In the genomic region with DNA sequence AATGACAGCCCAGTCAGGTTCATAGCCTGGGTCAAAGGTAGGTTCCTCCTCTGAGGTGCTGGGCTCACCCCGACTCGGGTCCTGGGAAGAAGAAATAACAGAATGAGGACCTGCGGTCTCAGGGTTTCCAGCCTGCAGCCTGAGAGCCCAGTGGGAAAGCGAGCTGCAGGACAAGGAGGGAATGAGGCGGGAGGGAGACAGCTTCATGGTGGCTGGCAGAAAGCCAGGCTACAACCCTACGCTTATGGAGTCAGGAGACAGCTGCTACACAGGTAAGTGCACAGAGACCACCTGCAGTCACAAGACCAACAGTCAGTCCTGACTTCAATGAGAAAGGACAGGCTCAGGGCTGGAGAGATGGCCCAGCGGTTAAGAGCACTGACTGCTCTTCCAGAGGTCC, we compare ENCODE assay signal across 25 mouse cellular contexts. TPM values are rescaled to one million over a fixed set of nuclear protein-coding genes. Genes with fewer than 3 reads are reported as not detected.
A peak's percentile ranks its signal among the peaks of the same experiment; 100 is the strongest.
DNase-seq lines count a peak whose midpoint lies in the region; ATAC-seq lines count a peak whose summit lies in the region.
"Had no signal": no experiment of that assay in that cellular context is flagged by ENCODE, and none has a peak within 500 bp of the region (broad histone marks: within the 10 kb centered on the region; RNA-seq: fewer than 3 reads in every experiment).

No protein-coding gene starts in this region.

- no peak for ATAC-seq in cerebellum, adult (ENCODE audit: insufficient number of reproducible peaks, low FRiP score, low TSS enrichment)
- no peak for ATAC-seq in hindbrain, embryonic 16.5 days
- no peak for ATAC-seq in liver, embryonic 12.5 days
- ATAC-seq in liver, embryonic 11.5 days (replicated peaks; ENCODE audit: low FRiP score): no peak
- ATAC-seq: CD4-positive, CD25-positive, alpha-beta regulatory T cell, adult 4 months; forebrain, embryonic 16.5 days; inflammation-experienced regulatory T-cells, adult 6 months; midbrain, embryonic 15.5 days had no signal

- H3K9ac ChIP-seq in hindbrain, embryonic 16.5 days (ENCODE audit: low read depth, low read length): no peak overlapping the region
- H3K9ac ChIP-seq in liver, embryonic 12.5 days: peak overlapping the region; percentile 12; the same call in 1 of the 2 replicates
- H3K9ac ChIP-seq in liver, embryonic 11.5 days (ENCODE audit: low read depth, low read length): no peak overlapping the region
- H3K9ac ChIP-seq: heart, embryonic 15.5 days; limb, embryonic 12.5 days; midbrain, embryonic 15.5 days had no signal

- H3K4me2 ChIP-seq in hindbrain, embryonic 16.5 days (ENCODE audit: low read length): no peak overlapping the region
- H3K4me2 ChIP-seq in liver, embryonic 12.5 days: no peak overlapping the region
- H3K4me2 ChIP-seq in liver, embryonic 11.5 days: no peak overlapping the region

- peaks cover 34% of the 10 kb centered on the region for H3K4me1 ChIP-seq in hindbrain, embryonic 10.5 days (replicated peaks)
- H3K4me1 ChIP-seq in hindbrain, embryonic 16.5 days (ENCODE audit: control insufficient read depth, insufficient read depth, low read depth, low read length): peaks cover 20% of the 10 kb centered on the region
- peaks cover 44% of the 10 kb centered on the region for H3K4me1 ChIP-seq in liver, embryonic 12.5 days
- H3K4me1 ChIP-seq in liver, embryonic 11.5 days (replicated peaks; ENCODE audit: control insufficient read depth, insufficient read depth, low read length): peaks cover 17% of the 10 kb centered on the region
- H3K4me1 ChIP-seq in embryonic facial prominence, embryonic 10.5 days: peaks cover 27% of the 10 kb centered on the region

- 92% methylated on average over 7 of the region's 7 CpGs for WGBS in hindbrain, embryonic 10.5 days
- whole genome bisulfite sequencing in hindbrain, embryonic 16.5 days: 90% methylated on average over 7 of the region's 7 CpGs
- WGBS in liver, embryonic 12.5 days (ENCODE audit: insufficient replicate concordance): 84% methylated on average over 7 of the region's 7 CpGs
- WGBS in liver, embryonic 11.5 days: 89% methylated on average over 7 of the region's 7 CpGs
- WGBS in embryonic facial prominence, embryonic 10.5 days: 92% methylated on average over 7 of the region's 7 CpGs

- peaks cover 60% of the 10 kb centered on the region for H3K36me3 ChIP-seq in hindbrain, embryonic 10.5 days
- peaks cover 44% of the 10 kb centered on the region for H3K36me3 ChIP-seq in hindbrain, embryonic 16.5 days (ENCODE audit: control insufficient read depth, insufficient read depth, low read length)
- peaks cover 60% of the 10 kb centered on the region for H3K36me3 ChIP-seq in liver, embryonic 12.5 days
- peaks cover 33% of the 10 kb centered on the region for H3K36me3 ChIP-seq in liver, embryonic 11.5 days (ENCODE audit: control insufficient read depth, insufficient read depth, low read length)
- H3K36me3 ChIP-seq in embryonic facial prominence, embryonic 10.5 days (replicated peaks): peaks cover 60% of the 10 kb centered on the region

- 0 out of 2 replicates have a peak overlapping the region, but pooled peaks have one; percentile 4 for H3K4me3 ChIP-seq in hindbrain, embryonic 10.5 days
- no peak overlapping the region for H3K4me3 ChIP-seq in hindbrain, embryonic 16.5 days (ENCODE audit: low read length)
- H3K4me3 ChIP-seq in liver, embryonic 12.5 days: no peak overlapping the region
- H3K4me3 ChIP-seq in liver, embryonic 11.5 days (ENCODE audit: low read depth, low read length): no peak overlapping the region; the same call in 1 of the 2 replicates
- 0 out of 2 replicates have a peak overlapping the region, but pooled peaks have one; percentile 8 for H3K4me3 ChIP-seq in embryonic facial prominence, embryonic 10.5 days
- H3K4me3 ChIP-seq: layer of hippocampus, adult 2 months had no signal

- H3K27ac ChIP-seq in hindbrain, embryonic 10.5 days: no peak overlapping the region
- no peak overlapping the region for H3K27ac ChIP-seq in hindbrain, embryonic 16.5 days (ENCODE audit: low read depth, low read length)
- no peak overlapping the region for H3K27ac ChIP-seq in liver, embryonic 12.5 days
- H3K27ac ChIP-seq in liver, embryonic 11.5 days (ENCODE audit: low read depth, low read length): no peak overlapping the region
- H3K27ac ChIP-seq in embryonic facial prominence, embryonic 10.5 days (replicated peaks): no peak overlapping the region
- H3K27ac ChIP-seq: embryonic facial prominence, embryonic 12.5 days; heart, embryonic 15.5 days; layer of hippocampus, adult 2 months; limb, embryonic 12.5 days; midbrain, embryonic 15.5 days had no signal

- H3K9me3 ChIP-seq in hindbrain, embryonic 10.5 days: no peaks in the 10 kb centered on the region
- H3K9me3 ChIP-seq in hindbrain, embryonic 16.5 days (ENCODE audit: control insufficient read depth, low read length): no peaks in the 10 kb centered on the region
- no peaks in the 10 kb centered on the region for H3K9me3 ChIP-seq in liver, embryonic 12.5 days (replicated peaks)
- no peaks in the 10 kb centered on the region for H3K9me3 ChIP-seq in liver, embryonic 11.5 days (ENCODE audit: control insufficient read depth, low read length)
- H3K9me3 ChIP-seq in embryonic facial prominence, embryonic 10.5 days: no peaks in the 10 kb centered on the region
- H3K9me3 ChIP-seq: embryonic facial prominence, embryonic 12.5 days; heart, embryonic 15.5 days; limb, embryonic 12.5 days; liver, embryonic 13.5 days; midbrain, embryonic 15.5 days had no signal

- peaks cover 8% of the 10 kb centered on the region; the same call in 1 of the 2 replicates for H3K27me3 ChIP-seq in hindbrain, embryonic 10.5 days (ENCODE audit: insufficient read depth, poor library complexity, severe bottlenecking)
- peaks cover 3% of the 10 kb centered on the region for H3K27me3 ChIP-seq in hindbrain, embryonic 16.5 days (replicated peaks; ENCODE audit: control insufficient read depth, insufficient read depth, low read length)
- H3K27me3 ChIP-seq in liver, embryonic 12.5 days (replicated peaks): 0 out of 2 replicates have a peak, but pooled peaks cover 3% of the 10 kb centered on the region
- H3K27me3 ChIP-seq in liver, embryonic 11.5 days (replicated peaks; ENCODE audit: control insufficient read depth, insufficient read depth, low read length): no peaks in the 10 kb centered on the region
- peaks cover under 1% of the 10 kb centered on the region for H3K27me3 ChIP-seq in embryonic facial prominence, embryonic 10.5 days (replicated peaks; ENCODE audit: low read depth, poor library complexity, severe bottlenecking)
- H3K27me3 ChIP-seq: embryonic facial prominence, embryonic 12.5 days; heart, embryonic 15.5 days; liver, embryonic 13.5 days had no signal

- peak; percentile 27 to 40 for DNase-seq in cerebellum, adult 18-20 months
- DNase-seq in hindbrain, embryonic 10.5 days (ENCODE audit: low spot score): no peak
- no peak for DNase-seq in liver, embryonic 11.5 days (ENCODE audit: low spot score)
- no peak for DNase-seq in embryonic facial prominence, embryonic 10.5 days (ENCODE audit: low spot score)
- no peak for DNase-seq in retina, embryonic 14.5 days (ENCODE audit: low spot score)
- DNase-seq: adrenal gland, postnatal 14 days; gastrocnemius, postnatal 25 days; heart, postnatal 36 days; kidney, adult 18-20 months; kidney, postnatal 14 days; liver, embryonic 13.5 days; lung, adult 2 months; lung, postnatal 14 days; thymus, adult 18-20 months had no signal

RNA-seq across cellular contexts. Expression of gene Akt1s1, which starts 2.0 kb away (rescaled TPM):
- 81.7 and 93.3 TPM in 2 replicates for polyA plus RNA-seq in hindbrain, embryonic 10.5 days (2016; fragmentation: Nextera tagmentation; extraction: Ambion mirVana)
- polyA plus RNA-seq in hindbrain, embryonic 16.5 days (2015; fragmentation: Nextera tagmentation; extraction: Ambion mirVana): 90.7 and 92.8 TPM in 2 replicates
- 42.7 and 45.3 TPM in 2 replicates for polyA plus RNA-seq in liver, embryonic 12.5 days (2016; fragmentation: Nextera tagmentation; extraction: Ambion mirVana)
- 46.5 and 53.9 TPM in 2 replicates for polyA plus RNA-seq in liver, embryonic 11.5 days (2014; fragmentation: Nextera tagmentation; extraction: Ambion mirVana)
- polyA plus RNA-seq in embryonic facial prominence, embryonic 10.5 days (2016; fragmentation: Nextera tagmentation; extraction: Ambion mirVana): 92.2 and 95.4 TPM in 2 replicates

RNA-seq across cellular contexts. Expression of gene Tbc1d17, which starts 2.1 kb away (rescaled TPM):
- 77.1 and 91.1 TPM in 2 replicates for polyA plus RNA-seq in hindbrain, embryonic 10.5 days (2016; fragmentation: Nextera tagmentation; extraction: Ambion mirVana)
- polyA plus RNA-seq in hindbrain, embryonic 16.5 days (2015; fragmentation: Nextera tagmentation; extraction: Ambion mirVana): 112 and 120 TPM in 2 replicates
- polyA plus RNA-seq in liver, embryonic 12.5 days (2016; fragmentation: Nextera tagmentation; extraction: Ambion mirVana): 34.4 and 39.6 TPM in 2 replicates
- 50.5 and 53.3 TPM in 2 replicates for polyA plus RNA-seq in liver, embryonic 11.5 days (2014; fragmentation: Nextera tagmentation; extraction: Ambion mirVana)
- polyA plus RNA-seq in embryonic facial prominence, embryonic 10.5 days (2016; fragmentation: Nextera tagmentation; extraction: Ambion mirVana): 77.2 and 82.7 TPM in 2 replicates

RNA-seq across cellular contexts. Expression of gene Pnkp, which starts 10.1 kb away (rescaled TPM):
- 36.3 and 40.2 TPM in 2 replicates for polyA plus RNA-seq in hindbrain, embryonic 10.5 days (2016; fragmentation: Nextera tagmentation; extraction: Ambion mirVana)
- polyA plus RNA-seq in hindbrain, embryonic 16.5 days (2015; fragmentation: Nextera tagmentation; extraction: Ambion mirVana): 30.1 and 34.0 TPM in 2 replicates
- polyA plus RNA-seq in liver, embryonic 12.5 days (2016; fragmentation: Nextera tagmentation; extraction: Ambion mirVana): 26.1 and 26.7 TPM in 2 replicates
- 30.9 and 32.5 TPM in 2 replicates for polyA plus RNA-seq in liver, embryonic 11.5 days (2014; fragmentation: Nextera tagmentation; extraction: Ambion mirVana)
- polyA plus RNA-seq in embryonic facial prominence, embryonic 10.5 days (2016; fragmentation: Nextera tagmentation; extraction: Ambion mirVana): 34.4 and 36.3 TPM in 2 replicates

RNA-seq across cellular contexts. Expression of gene Ptov1, which starts 22.8 kb away (rescaled TPM):
- 478 and 579 TPM in 2 replicates for polyA plus RNA-seq in hindbrain, embryonic 10.5 days (2016; fragmentation: Nextera tagmentation; extraction: Ambion mirVana)
- polyA plus RNA-seq in hindbrain, embryonic 16.5 days (2015; fragmentation: Nextera tagmentation; extraction: Ambion mirVana): 389 and 459 TPM in 2 replicates
- polyA plus RNA-seq in liver, embryonic 12.5 days (2016; fragmentation: Nextera tagmentation; extraction: Ambion mirVana): 114 and 121 TPM in 2 replicates
- polyA plus RNA-seq in liver, embryonic 11.5 days (2014; fragmentation: Nextera tagmentation; extraction: Ambion mirVana): 162 and 164 TPM in 2 replicates
- 514 and 525 TPM in 2 replicates for polyA plus RNA-seq in embryonic facial prominence, embryonic 10.5 days (2016; fragmentation: Nextera tagmentation; extraction: Ambion mirVana)

RNA-seq across cellular contexts. Expression of gene Atf5, which starts 30.3 kb away (rescaled TPM):
- polyA plus RNA-seq in hindbrain, embryonic 10.5 days (2016; fragmentation: Nextera tagmentation; extraction: Ambion mirVana): 4.6 TPM in 2 replicates
- 2.7 and 2.9 TPM in 2 replicates for polyA plus RNA-seq in hindbrain, embryonic 16.5 days (2015; fragmentation: Nextera tagmentation; extraction: Ambion mirVana)
- 5.4 and 5.7 TPM in 2 replicates for polyA plus RNA-seq in liver, embryonic 12.5 days (2016; fragmentation: Nextera tagmentation; extraction: Ambion mirVana)
- polyA plus RNA-seq in liver, embryonic 11.5 days (2014; fragmentation: Nextera tagmentation; extraction: Ambion mirVana): 3.9 and 4.2 TPM in 2 replicates
- polyA plus RNA-seq in embryonic facial prominence, embryonic 10.5 days (2016; fragmentation: Nextera tagmentation; extraction: Ambion mirVana): 3.2 and 3.6 TPM in 2 replicates

Comparison
In these comparisons a context has a peak if more than half of its experiments do, and no peak if none do; other contexts are left out.
1. H3K4me3 ChIP-seq: peak in hindbrain, embryonic 10.5 days (single experiment) and embryonic facial prominence, embryonic 10.5 days (single experiment); none in hindbrain, embryonic 16.5 days (single experiment), liver, embryonic 12.5 days (single experiment) and liver, embryonic 11.5 days (single experiment).
2. DNase-seq: peak in cerebellum, adult 18-20 months (2 of 2); none in hindbrain, embryonic 10.5 days (single experiment), liver, embryonic 11.5 days (single experiment), embryonic facial prominence, embryonic 10.5 days (single experiment) and retina, embryonic 14.5 days (single experiment).